Mouse (Mus musculus): ENCODE results near the gene Eif4e2.

Eif4e2 gene

DNA sequence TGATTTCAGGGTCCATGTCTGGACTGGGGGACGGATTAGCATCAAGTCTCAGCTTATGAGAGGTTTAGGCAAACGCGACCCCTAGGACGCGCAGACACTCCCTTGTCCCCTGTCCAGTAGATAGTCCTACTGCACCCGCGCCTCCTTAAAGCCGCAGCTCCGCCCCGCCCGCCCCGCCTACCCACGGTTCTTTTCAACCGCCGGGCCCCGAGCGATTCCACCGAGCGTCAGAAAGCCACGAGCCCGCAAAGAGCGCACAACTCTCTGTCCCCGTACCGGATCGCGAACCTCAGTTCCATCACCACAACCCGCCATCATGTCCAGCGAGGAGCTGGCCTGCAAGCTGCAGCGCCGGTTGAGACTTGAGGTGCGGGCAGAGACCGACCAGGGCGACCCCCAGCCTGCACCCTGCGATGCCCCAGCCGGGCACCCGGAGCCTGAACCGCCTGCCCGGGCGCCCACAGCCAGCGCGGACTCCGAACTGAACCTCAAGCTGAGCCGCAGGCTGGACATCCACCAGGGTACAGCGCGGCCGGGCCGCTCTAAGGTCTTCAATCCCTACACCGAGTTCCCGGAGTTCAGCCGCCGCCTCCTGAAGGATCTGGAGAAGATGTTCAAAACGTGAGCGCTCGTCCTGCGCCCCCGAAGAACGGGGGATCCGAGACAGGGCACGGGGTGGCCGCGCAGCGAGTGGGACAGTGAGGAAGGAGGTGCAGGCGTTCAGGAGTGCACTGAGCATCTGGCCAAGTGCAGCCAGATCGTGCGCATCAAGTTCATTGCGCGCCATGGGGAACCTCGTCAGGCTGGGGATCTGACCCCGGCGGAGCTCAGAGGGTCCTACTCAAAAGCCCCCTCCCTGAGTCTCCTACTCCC lies 50.7 kb downstream of the Eif4e2 start, which contains the start of gene Efhd1:
TSS of gene Efhd1 (plus strand) at position 230 of the 873 bp plus-strand sequence.
- no peak for DNase-seq

DNA sequence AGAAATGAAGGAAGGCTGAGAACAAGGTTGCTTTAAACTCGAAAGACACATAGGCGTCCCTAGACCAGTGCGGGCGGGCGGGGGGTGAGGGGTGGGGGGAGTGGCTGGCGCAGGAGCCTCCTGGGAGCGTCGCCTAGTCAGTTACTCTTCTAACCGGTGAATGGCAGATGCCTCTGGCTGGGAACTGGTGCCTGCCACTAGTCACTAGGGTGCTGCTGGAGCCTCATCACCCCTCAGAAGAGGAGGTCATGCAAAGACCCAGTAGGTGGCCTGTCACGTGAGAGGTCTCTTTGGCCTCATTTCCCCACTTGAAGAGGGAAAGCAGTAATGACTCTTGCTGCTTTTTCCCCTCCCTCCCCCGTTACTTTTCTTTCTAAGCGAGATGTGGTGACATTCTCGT lies 51.5 kb downstream of the Eif4e2 start:
- DNase-seq, result no peak

- no peak for DNase-seq
Measured at GRCm38 (mm10) chr1:87266296-87267090, 52.8 kb downstream of the Eif4e2 start.

- no peak for DNase-seq
Measured at GRCm38 (mm10) chr1:87270204-87270603, 56.5 kb downstream of the Eif4e2 start.

DNA sequence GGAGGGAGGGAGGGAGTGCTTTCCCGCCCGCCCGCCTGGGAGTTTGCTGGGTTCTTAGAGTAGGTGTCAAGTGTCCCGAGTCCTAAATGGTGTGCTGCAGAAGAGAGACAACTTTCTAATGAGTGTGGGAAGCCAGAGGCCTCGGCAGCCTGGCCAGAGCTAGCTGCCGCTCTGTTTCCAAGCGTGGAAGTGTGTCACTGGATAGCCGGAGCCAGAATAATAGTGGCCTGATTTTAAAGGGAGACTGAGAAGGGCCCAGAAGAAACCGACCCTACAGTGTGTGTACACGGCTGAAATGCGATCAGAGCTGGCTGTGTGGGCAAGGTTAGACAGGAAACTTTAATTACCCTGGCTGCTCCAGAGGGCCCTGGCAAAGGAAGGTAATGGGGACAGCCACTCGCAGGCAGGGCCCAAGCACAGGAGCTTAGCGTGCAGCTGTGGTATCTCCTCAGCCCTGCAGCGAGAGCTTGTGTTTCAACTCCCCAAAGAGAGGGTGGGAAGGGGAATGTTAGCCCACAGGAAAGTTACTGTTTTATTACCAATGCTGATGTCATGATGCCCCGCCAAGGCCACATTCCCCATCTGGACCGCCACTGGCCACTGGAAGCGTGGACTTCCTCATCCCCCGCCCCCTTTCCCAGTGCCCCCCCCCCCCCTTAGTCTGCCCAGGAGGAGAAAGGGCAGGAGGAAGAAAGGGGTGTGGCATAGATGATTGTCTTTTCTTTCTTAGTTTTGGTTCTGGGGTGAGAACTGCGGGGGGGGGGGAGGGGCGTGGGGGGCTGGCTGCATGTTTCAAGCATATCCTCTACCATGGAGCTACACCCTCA lies 57.1 kb downstream of the Eif4e2 start:
- no peak for DNase-seq

DNA sequence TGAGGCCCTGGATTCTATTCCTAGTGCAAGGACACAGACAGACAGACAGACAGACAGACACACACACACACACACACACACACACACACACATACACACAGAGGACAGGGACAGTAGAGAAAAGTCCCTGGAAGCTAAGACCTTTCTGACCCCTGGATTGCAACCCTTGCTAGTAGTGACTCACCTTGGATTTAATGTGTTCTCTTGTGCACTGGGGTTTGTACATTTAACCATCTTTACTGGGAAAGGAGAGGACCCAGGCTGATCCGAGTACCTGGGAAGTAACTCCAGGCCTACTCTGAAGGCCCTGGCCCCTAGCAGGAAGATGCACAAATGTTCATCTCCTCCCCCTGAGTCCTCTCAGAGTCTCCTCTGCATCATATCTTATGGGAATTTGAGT lies 57.9 kb downstream of the Eif4e2 start:
- DNase-seq, result no peak

DNA sequence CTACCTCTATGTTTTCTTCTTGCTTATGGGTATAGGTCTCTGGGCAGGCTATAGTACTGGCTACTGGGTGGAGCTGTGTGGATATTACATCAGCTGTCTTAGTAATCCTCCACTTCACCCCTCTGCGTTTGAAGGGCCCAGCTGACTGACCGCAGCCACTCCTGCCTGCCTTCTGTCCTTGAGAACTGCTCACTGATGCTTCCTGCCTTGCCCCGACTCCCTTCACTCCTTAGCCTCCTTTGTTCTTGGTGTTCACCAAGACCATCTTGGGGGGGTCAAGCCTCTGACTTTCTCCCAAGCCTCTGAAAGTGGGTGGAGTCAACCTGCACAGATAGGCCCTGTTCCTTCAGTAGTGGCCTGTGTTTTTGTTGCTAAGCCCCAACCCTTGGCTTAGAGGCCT lies 58.7 kb downstream of the Eif4e2 start:
- DNase-seq, result no peak

DNA sequence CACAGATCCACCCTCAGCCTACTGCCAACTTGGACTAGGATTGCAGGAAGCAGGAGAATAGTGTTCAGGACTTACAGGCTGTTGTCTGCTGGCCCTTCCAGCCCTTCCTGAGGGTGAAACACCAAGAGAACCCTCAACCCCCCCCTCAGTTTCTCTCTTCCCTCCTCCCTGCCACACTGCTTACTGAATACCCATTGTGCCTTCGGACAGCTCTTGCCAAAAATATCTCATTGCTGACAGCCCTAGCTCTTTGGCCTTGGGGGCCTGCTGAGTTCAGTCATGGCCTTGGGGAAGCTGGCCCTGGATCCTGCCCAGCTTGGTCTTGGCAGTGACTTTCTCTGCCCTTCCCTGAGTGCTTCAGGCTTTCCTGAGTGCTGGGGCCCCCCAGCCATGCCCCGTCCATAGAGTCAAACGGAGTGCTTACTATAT lies 59.8 kb downstream of the Eif4e2 start:
- peak; percentile 77 for DNase-seq

DNA sequence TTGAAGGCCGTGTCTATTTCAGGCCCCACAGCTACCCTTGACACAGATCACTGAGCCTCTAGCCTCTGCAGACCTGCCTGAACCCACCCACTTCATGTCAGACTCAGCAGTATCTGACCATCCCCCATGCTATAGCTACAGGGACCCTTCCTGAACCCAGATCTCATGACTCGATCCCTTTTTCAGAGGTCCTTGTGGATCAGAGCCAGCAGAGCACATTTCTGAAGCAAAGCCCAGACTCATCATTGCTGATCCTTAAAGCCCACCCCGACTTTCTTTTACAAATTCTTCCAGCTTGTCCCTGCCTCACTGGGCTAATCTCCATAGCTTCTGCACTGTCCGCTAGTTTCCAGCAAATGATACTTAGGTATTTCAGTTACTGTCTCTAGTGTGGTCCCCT lies 60.4 kb downstream of the Eif4e2 start:
- DNase-seq, result no peak

- DNase-seq, result no peak
Measured at GRCm38 (mm10) chr1:87275151-87275550, 61.4 kb downstream of the Eif4e2 start.

GRCm38 (mm10) chr1:87276056-87276455 lies 62.3 kb downstream of the Eif4e2 start:
- DNase-seq, result no peak

- DNase-seq, result no peak
Measured at GRCm38 (mm10) chr1:87280281-87280680, 66.6 kb downstream of the Eif4e2 start.

GRCm38 (mm10) chr1:87281599-87282412 lies 68.1 kb downstream of the Eif4e2 start:
- no peak for DNase-seq

DNA sequence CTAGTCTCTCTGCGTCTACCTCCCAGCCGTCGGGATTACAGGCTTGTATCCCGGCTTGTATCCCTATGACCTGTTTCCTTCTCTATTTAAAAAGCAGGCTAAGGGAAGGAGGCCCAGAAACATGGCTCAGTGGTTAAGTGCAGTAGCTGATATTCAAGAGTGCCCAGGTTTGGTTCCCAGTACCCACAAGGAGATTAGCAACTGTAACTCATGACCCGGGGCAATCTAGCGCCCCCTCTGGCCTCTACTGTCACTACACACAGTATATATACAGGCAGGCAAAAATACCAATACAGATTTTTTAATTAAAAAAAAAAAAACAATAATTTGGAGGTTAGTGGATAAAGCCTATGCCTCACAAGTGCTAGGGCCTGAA lies 68.7 kb downstream of the Eif4e2 start:
- DNase-seq, result no peak

DNA sequence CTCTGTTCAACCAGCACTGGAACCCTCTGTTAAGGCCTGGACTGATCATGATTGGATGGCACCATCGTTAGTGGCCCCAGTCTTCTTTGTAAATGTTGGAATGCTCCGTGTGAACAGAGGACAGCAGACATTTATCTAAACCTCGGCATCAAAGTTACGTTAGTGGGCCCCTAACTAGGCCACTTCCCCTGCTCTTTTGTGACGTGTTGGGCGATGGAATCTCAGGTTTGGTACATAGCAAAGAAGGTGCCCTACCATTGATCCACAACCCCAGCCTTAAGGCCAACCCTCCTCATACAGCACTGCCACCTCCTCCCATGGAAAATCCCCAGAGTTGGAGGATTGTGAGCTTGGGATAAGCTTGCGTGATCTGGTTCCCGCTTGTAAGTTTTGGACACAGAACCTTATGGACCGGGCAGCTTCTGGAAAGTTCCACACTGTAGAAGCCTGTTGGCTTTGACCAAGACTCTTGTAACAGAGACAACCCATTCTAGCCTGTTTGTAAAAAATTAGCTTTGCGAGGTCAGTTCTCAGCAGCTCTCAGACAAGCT lies 69.8 kb downstream of the Eif4e2 start:
- no peak for DNase-seq

DNA sequence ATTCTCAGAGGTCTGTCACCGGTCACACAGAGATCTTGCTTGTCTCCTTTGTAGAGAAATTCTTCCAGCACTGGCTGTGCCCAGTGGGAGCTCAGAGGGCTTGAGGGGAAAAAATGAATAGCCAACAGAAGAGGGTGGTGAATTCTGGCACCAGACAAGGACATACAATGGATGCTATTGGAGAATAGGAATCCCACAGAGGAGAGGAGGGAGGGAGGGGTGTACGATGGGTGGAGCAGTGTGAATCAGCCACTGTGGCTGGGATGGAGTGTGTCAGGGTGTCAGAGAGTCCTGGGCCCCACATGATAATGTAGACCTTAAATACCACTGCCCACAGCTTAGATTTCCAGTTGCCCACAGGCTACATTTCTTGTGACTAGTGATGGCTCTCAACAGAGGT lies 73.4 kb downstream of the Eif4e2 start:
- no peak for DNase-seq
